Mouse (Mus musculus): ENCODE data around the gene Rfx7.
"Not testable (repeated sequence)": the region's sequence is repeated elsewhere in the genome, so short reads cannot be mapped to it uniquely, and the experiment has no call there.

Rfx7 gene

DNA sequence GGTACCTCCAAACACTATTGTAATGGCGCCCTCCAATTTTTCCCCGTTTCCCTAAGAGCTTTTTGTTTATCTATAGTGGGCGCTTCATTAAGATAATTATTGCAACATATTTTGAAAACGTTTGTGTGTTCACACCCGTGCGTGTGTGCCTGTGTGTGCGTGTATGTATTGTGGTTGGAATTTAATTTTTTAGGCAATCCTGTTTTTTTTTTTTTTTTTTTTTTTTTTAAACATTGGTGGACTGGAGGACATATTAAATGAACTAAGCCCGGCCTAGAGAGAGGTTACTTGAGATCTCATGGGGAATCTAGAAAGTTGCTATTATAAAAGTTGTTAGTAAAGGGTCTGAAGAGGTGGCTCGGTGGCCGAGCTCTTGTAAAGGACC, 131.5 kb downstream of the Rfx7 start:
- no peak for DNase-seq (ENCODE audit: extremely low spot score, low spot score)

DNA sequence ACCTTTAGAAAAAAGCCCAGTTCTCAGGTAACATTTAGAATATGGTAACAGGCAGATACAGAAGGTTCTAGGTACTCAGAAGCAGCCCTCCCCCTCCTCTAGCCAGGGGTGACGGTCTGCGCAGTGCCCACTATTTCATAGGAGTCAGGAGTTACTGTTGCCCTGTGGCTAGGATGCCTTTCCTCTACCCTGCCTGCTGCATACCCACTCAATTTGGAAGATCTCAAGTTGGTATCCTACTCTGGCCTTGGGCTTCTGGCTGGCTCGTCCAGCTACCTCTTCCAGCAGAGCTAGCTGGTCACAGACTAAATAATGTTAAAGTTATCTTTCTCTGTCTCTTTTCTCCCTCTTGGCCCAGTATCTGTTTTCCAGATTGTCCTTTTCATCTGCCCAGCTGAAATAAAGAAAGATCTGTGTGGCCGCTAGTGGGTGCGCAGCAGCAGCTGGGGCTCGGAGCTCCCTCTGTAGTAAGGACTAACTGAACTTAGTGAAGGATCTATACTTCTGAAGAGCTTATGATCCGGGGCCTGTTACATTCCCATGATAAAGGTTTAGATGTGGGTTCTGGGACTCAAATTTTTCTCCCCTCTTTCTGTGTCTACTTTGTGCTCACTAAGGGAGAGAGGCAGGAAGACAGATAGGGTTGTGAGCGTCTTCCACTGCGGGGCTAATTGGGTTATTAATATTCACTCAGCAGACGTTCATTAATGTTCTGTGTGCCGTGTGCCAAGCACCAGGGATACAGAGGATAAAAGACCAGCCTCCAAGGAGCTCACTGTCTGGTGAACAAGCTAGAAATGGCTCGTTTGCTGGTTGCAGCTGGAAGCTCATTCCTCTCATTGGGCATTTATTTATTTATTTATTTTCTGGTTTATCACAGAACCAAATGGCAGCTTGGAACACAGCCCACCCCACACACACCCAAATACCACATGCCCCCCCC, 132.6 kb downstream of the Rfx7 start:
- DNase-seq (ENCODE audit: extremely low spot score, low spot score), result no peak

DNA sequence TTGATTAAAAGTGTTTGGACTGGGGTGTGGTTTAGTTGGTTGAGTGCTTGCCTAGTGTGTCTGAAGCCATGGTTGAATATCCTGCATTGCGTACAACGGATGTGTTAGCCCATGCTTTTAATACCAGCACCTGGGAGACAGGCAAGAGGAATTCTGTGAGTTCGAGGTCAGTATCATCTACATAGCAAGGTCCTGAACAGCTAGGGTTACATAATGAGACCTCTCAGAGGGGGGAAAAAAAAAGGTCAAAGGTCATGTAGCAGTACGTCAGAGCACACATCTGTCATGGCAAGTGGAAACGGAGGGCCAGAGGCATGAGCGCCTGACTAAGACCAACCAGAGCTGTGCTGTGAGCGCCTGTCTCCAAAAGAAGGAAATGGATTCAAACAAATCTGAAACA, 133.5 kb downstream of the Rfx7 start:
- no peak for DNase-seq (ENCODE audit: extremely low spot score, low spot score)

DNA sequence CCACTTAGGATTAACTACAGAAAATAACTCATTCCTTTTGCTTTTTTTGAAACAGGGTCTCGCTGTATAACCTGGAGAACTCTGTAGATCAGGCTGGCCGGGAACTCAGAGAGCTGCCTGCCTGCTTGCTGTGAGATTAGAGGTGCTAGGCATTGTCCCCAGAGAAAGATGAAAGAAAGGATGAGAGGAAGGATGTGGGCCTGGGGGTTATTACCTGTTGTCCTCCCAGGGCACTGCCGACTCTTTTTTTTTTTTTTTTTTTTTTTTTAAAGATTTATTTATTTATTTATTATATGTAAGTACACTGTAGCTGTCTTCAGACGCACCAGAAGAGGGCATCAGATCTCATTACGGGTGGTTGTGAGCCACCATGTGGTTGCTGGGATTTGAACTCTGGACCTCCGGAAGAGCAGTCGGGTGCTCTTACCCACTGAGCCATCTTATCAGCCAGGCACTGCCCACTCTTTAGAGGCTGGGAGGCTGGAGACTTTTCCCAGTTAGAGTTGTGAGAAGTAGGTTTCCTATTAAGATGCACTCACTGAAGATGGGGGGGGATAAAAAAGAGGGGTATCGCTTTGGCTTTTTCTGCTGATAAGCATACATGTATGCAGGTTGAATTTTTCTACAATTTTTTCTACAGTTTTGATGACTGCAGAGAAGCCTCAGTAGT, 134.4 kb downstream of the Rfx7 start:
- not testable (repeated sequence) for DNase-seq (ENCODE audit: extremely low spot score, low spot score)

DNA sequence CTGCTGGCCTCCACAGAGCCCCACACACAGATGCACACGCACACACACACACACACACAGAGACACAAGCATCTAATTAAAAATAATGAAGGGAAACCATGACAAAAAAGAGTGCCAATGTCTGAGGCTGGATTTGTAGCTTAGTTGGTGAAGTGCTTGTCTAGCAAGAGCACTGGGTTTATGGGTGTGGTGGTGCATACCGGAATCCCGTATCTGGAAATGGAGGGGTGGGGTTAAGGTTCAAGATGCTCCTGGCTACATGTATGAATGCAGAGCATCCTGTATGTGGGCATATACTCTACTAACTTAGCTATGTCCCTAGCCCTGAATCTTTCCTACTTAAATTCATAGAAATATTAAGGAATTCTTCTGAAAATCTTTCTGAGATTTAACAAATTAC, 135.1 kb downstream of the Rfx7 start:
- no peak for DNase-seq (ENCODE audit: extremely low spot score, low spot score)

DNA sequence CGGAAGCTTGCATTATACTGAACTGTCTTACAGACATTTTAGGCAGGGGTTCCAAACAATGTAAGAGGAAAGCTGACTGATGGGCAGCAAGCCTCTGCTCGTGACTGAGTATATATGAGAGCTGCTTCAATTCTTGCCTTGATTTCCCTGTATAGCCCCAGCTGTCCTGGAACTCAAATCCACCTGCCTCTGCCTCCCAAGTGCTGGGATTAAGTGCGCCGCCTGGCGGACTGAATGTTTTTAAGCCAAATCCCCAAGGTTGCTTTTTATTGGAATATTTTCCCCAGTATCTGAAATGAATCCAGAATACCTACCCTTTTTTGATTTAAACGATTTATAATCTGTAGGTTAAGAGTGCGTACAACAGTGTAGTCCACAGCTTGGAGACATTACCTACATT, 137.3 kb downstream of the Rfx7 start:
- DNase-seq (ENCODE audit: extremely low spot score, low spot score), result no peak

DNA sequence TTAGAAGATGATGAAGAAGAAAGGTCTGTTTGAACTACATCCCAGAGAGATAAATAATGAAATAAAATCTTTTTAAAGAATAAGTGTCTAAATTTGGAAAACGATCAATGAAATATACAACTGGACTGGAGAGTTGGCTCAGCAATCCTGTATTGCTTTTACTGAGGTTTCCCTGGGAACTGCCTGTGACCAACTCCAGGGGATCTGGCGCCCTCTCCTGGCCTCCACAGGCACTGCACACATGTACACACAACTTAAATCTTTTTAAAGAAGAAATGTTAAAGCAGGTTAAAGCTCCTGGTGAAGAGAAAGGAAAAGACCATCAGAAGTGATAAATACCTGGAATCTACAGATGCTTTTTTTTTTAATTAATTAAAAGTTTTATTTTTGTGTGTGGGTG, 140.3 kb downstream of the Rfx7 start:
- peak; percentile 81 for DNase-seq (ENCODE audit: extremely low spot score, low spot score)
